Mouse (Mus musculus): ENCODE data around the gene Fdxr.

The Fdxr gene

GRCm38 (mm10) chr11:115267061-115267883 is 9.6 kb downstream of the Fdxr start, which contains the start of gene Grin2c:
Gene Grin2c, minus strand, starts transcription at chr11:115267243.
- peak; percentile 73 to 86 for DNase-seq

GRCm38 (mm10) chr11:115266400-115266778 is 10.5 kb downstream of the Fdxr start:
- DNase-seq: peak; percentile 80 to 81

- peak; percentile 75 to 81 for DNase-seq
Observed at GRCm38 (mm10) chr11:115265771-115266399, 11.0 kb downstream of the Fdxr start.

GRCm38 (mm10) chr11:115264862-115265668 is 11.8 kb downstream of the Fdxr start:
- peak in 1 of 2 experiments; percentile 72 for DNase-seq

GRCm38 (mm10) chr11:115264136-115264861 is 12.6 kb downstream of the Fdxr start:
- DNase-seq: peak; percentile 63 to 69

GRCm38 (mm10) chr11:115262954-115263353 is 13.9 kb downstream of the Fdxr start:
- DNase-seq: peak; percentile 62 to 68

GRCm38 (mm10) chr11:115259134-115259533 is 17.7 kb downstream of the Fdxr start:
- DNase-seq: no peak

- DNase-seq: no peak
Observed at GRCm38 (mm10) chr11:115257775-115258510, 18.9 kb downstream of the Fdxr start.

- DNase-seq: no peak
Observed at GRCm38 (mm10) chr11:115251258-115251657, 25.6 kb downstream of the Fdxr start.

GRCm38 (mm10) chr11:115250405-115251090 is 26.3 kb downstream of the Fdxr start:
- DNase-seq: no peak

- DNase-seq: peak; percentile 50 to 64
Observed at GRCm38 (mm10) chr11:115249721-115250404, 27.0 kb downstream of the Fdxr start.

- no peak for DNase-seq
Observed at GRCm38 (mm10) chr11:115247945-115248344, 28.9 kb downstream of the Fdxr start.

GRCm38 (mm10) chr11:115247240-115247639 is 29.6 kb downstream of the Fdxr start:
- DNase-seq: no peak

GRCm38 (mm10) chr11:115246386-115246785 is 30.5 kb downstream of the Fdxr start:
- DNase-seq: peak; percentile 55 to 75

GRCm38 (mm10) chr11:115244840-115245239 is 32.0 kb downstream of the Fdxr start:
- no peak for DNase-seq

- no peak for DNase-seq
Observed at GRCm38 (mm10) chr11:115243783-115244182, 33.1 kb downstream of the Fdxr start.

- DNase-seq: no peak
Observed at GRCm38 (mm10) chr11:115242746-115243145, 34.1 kb downstream of the Fdxr start.

- DNase-seq: peak; percentile 58 to 67
Observed at GRCm38 (mm10) chr11:115241402-115241801, 35.4 kb downstream of the Fdxr start.

- no peak for DNase-seq
Observed at GRCm38 (mm10) chr11:115236570-115236969, 40.3 kb downstream of the Fdxr start.

- DNase-seq: peak in 1 of 2 experiments; percentile 58
Observed at GRCm38 (mm10) chr11:115234320-115235044, 42.4 kb downstream of the Fdxr start.

Measured in cerebellum, adult 18-20 months (tissue).